7 mouse cellular contexts compared by ENCODE assay signal in the genomic region with DNA sequence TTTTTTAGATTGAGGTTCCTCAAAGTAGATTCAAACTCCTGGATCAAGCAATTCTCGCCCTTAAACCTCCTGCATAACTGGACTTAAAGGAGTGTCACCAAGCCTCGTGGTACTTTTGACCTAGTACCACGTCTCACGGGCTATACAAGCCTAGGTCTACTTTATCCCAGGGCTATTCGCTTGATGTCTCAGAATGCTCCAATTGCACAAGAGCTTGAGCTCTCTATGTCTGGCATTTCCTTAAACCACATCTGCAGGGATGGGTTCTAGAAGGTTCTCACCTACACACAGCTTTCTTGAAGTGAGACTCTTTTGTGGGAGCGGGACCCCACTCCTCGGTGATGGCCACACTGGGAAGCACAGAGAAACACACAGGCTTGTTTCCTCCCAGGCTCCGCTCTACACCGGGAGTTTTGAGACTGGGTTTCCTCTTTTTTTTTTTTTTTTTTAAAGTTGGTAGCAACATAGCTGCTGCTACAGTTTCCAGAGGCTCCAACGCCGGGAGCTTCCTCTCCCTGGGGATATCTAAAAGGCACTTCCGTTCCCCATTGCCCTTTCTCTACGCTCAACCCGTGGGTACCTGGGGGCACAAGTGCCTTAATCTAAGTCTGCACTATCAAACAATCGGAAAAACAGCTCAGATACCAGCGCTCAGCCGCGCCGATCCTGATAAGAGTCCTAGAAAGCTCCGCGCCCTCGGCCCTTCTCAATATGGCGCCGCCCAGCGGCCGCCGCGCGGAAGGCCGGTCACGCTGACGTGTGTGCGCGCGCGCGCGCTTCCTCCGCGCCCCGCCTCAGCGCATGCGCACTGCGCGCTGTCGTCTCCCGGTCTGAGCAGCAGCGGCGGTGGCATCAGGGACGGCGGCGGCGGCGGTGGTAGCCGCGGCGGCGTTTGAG. TPM values are rescaled to one million over a fixed set of nuclear protein-coding genes. Genes with fewer than 3 reads are reported as not detected.
A peak's percentile ranks its signal among the peaks of the same experiment; 100 is the strongest.
DNase-seq lines count a peak whose midpoint lies in the region; ATAC-seq lines count a peak whose summit lies in the region.

Gene Fbxo42, plus strand, starts transcription at position 802 of the 897 bp plus-strand sequence.

- peak within 1 kb of the TSS; percentile 94 for H3K9ac ChIP-seq in intestine, embryonic 16.5 days (ENCODE audit: low read depth, low read length)
- H3K9ac ChIP-seq in midbrain, embryonic 11.5 days (ENCODE audit: low read length), result peak within 1 kb of the TSS; percentile 97

- no peaks in the 10 kb centered on the region for H3K27me3 ChIP-seq in intestine, embryonic 16.5 days (replicated peaks; ENCODE audit: control insufficient read depth, insufficient read depth, low read length)
- H3K27me3 ChIP-seq in midbrain, embryonic 11.5 days (ENCODE audit: control insufficient read depth, insufficient read depth, low read length), result no peaks in the 10 kb centered on the region

- H3K4me2 ChIP-seq in intestine, embryonic 16.5 days (ENCODE audit: low read depth, low read length), result peak within 1 kb of the TSS; percentile 63
- peak within 1 kb of the TSS; percentile 86 for H3K4me2 ChIP-seq in midbrain, embryonic 11.5 days

- peaks cover 22% of the 10 kb centered on the region for H3K4me1 ChIP-seq in intestine, embryonic 16.5 days (ENCODE audit: control insufficient read depth, insufficient read depth, low read length)
- peaks cover 14% of the 10 kb centered on the region for H3K4me1 ChIP-seq in midbrain, embryonic 11.5 days (ENCODE audit: control insufficient read depth, insufficient read depth, low read length)

- DNase-seq in adrenal gland, adult 2 months, result peak; percentile 96
- DNase-seq in embryo, embryonic 11.5 days (ENCODE audit: low read depth, low spot score), result peak; percentile 89
- peak; percentile 95 for DNase-seq in gastrocnemius, postnatal 4 days (ENCODE audit: low spot score in 2 of 2)
- DNase-seq in left cerebral cortex, postnatal 36 days (ENCODE audit: low spot score in 2 of 2), result peak; percentile 93 to 96
- peak; percentile 100 for DNase-seq in midbrain, embryonic 11.5 days (ENCODE audit: low spot score, missing footprints)
- peak; percentile 94 for DNase-seq in skeletal muscle tissue, adult 2 months (ENCODE audit: low read depth, low spot score)

- intact Hi-C loops in left cerebral cortex, postnatal 36 days (cut with DNase I), result loop anchor here (5.0 to 10.0 kb wide), 2 partner anchors 35 to 97 kb away; no protein-coding TSS in a partner anchor

- peak; percentile 91 for ATAC-seq in intestine, embryonic 16.5 days
- peak; percentile 86 for ATAC-seq in midbrain, embryonic 11.5 days (ENCODE audit: low FRiP score)

- no peaks in the 10 kb centered on the region for H3K36me3 ChIP-seq in intestine, embryonic 16.5 days (ENCODE audit: control insufficient read depth, insufficient read depth, low read length)
- H3K36me3 ChIP-seq in midbrain, embryonic 11.5 days (ENCODE audit: control insufficient read depth, insufficient read depth, low read length), result no peaks in the 10 kb centered on the region

- peak within 1 kb of the TSS; percentile 96 for H3K27ac ChIP-seq in intestine, embryonic 16.5 days (ENCODE audit: low read length)
- H3K27ac ChIP-seq in midbrain, embryonic 11.5 days (ENCODE audit: low read depth, low read length), result peak within 1 kb of the TSS; percentile 61

- 5% methylated on average over 58 of the region's 58 CpGs for WGBS in intestine, embryonic 16.5 days
- 9% methylated on average over 58 of the region's 58 CpGs for WGBS in midbrain, embryonic 11.5 days

- no peaks in the 10 kb centered on the region for H3K9me3 ChIP-seq in intestine, embryonic 16.5 days (ENCODE audit: control insufficient read depth, low read length)
- H3K9me3 ChIP-seq in midbrain, embryonic 11.5 days (ENCODE audit: control insufficient read depth, low read length), result no peaks in the 10 kb centered on the region

- peak within 1 kb of the TSS; percentile 97 for H3K4me3 ChIP-seq in intestine, embryonic 16.5 days (ENCODE audit: low read length)
- peak within 1 kb of the TSS; percentile 97 for H3K4me3 ChIP-seq in midbrain, embryonic 11.5 days (ENCODE audit: low read depth, low read length)

RNA-seq across cellular contexts. Expression of gene Fbxo42, which starts in this region (rescaled TPM):
- 10 to 100 TPM; 19.9 to 22.2 TPM for total RNA-seq in adrenal gland, adult 2 months (2021)
- 11.3 and 11.4 TPM in 2 replicates for polyA plus RNA-seq in adrenal gland, adult 2 months (2012; rRNA removed)
- 10 to 100 TPM; 15.5 to 16.3 TPM for total RNA-seq in gastrocnemius, postnatal 4 days (2021)
- 17.9 and 18.5 TPM in 2 replicates for polyA plus RNA-seq in intestine, embryonic 16.5 days (2015; fragmentation: Nextera tagmentation; extraction: Ambion mirVana)
- total RNA-seq in left cerebral cortex, postnatal 36 days (2021), result 10 to 100 TPM; 30.5 to 31.6 TPM
- 22.4 and 23.8 TPM in 2 replicates for polyA plus RNA-seq in midbrain, embryonic 11.5 days (2014; fragmentation: Nextera tagmentation; extraction: Ambion mirVana)

Comparison
In these comparisons a context has a peak if more than half of its experiments do, and no peak if none do; other contexts are left out.
1. Peak in every context shown above with its lines: DNase-seq, ATAC-seq, H3K4me3 ChIP-seq and H3K27ac ChIP-seq.